Mouse (Mus musculus) embryonic facial prominence, embryonic 11.5 days (tissue): Measurements from ENCODE around the gene Cuta. TPM values are rescaled to one million over a fixed set of nuclear protein-coding genes. Genes with fewer than 3 reads are reported as not detected.

Source experiments
- ATAC-seq: fragments of 200-750 bp; cut with Nextera tagmentation; replicated peaks from 2 replicates; pipeline ENCODE4 v1.8.0; 2017; ENCODE audit warnings: low read depth; ENCODE audit not compliant: insufficient number of reproducible peaks, low FRiP score, low TSS enrichment
- DNase-seq: peaks from one replicate; pipeline ENCODE4 v3.0.0-alpha.2; 2015; ENCODE audit warnings: low spot score
- H3K27ac ChIP-seq: fragments of 300-500 bp; sonication (generic); replicated peaks from 2 replicates; pipeline ENCODE4 v1.5.1; 2014; ENCODE audit warnings: mild to moderate bottlenecking, low read depth, low read length, control low read depth
- H3K27me3 ChIP-seq: fragments of 300-500 bp; sonication (generic); 2 replicates; pipeline ENCODE4 v1.6.1; 2014; ENCODE audit warnings: mild to moderate bottlenecking, low read length, moderate library complexity, mixed read lengths; ENCODE audit not compliant: control insufficient read depth, insufficient read depth
- H3K36me3 ChIP-seq: fragments of 300-500 bp; sonication (generic); replicated peaks from 2 replicates; pipeline ENCODE4 v1.6.1; 2014; ENCODE audit warnings: low read depth, mild to moderate bottlenecking, low read length, moderate library complexity, mixed read lengths; ENCODE audit not compliant: control insufficient read depth, insufficient read depth
- H3K4me1 ChIP-seq: fragments of 300-500 bp; sonication (generic); 2 replicates; pipeline ENCODE4 v1.6.1; 2014; ENCODE audit warnings: low read length, mixed read lengths; ENCODE audit not compliant: control insufficient read depth, insufficient read depth
- H3K4me2 ChIP-seq: fragments of 300-500 bp; sonication (generic); 2 replicates; pipeline ENCODE4 v1.6.1; 2014; ENCODE audit warnings: low read depth, mild to moderate bottlenecking, control low read depth, low read length, moderate library complexity
- H3K4me3 ChIP-seq: fragments of 300-500 bp; sonication (generic); 2 replicates; pipeline ENCODE4 v1.5.1; 2014; ENCODE audit warnings: low read depth, low read length, control low read depth
- H3K9ac ChIP-seq: fragments of 300-500 bp; sonication (generic); replicated peaks from 2 replicates; pipeline ENCODE4 v1.6.1; 2014; ENCODE audit warnings: mild to moderate bottlenecking, control low read depth, low read length
- H3K9me3 ChIP-seq: fragments of 300-500 bp; sonication (generic); replicated peaks from 2 replicates; pipeline ENCODE4 v1.6.1; 2016; ENCODE audit warnings: mild to moderate bottlenecking, low read length, inconsistent platforms, mixed read lengths; ENCODE audit not compliant: control insufficient read depth
- whole genome bisulfite sequencing: fragments of 180-500 bp; shearing (Covaris S2); extraction: QIAGEN DNeasy Blood & Tissue Kit; methylation state at CpG from one replicate; pipeline ENCODE4 v1.1.7; 2014; 5-methylcytosine and 5-hydroxymethylcytosine counted together
- microRNA-seq: library from miRNA; unstranded; fragments of <30 nt; microRNA quantifications from one replicate; pipeline ENCODE4, GENCODE M21; 2016; ENCODE audit warnings: borderline number of aligned reads
- polyA plus RNA-seq: library from polyadenylated mRNA; unstranded; fragments of >200 nt; fragmentation: Nextera tagmentation; extraction: Ambion mirVana; gene quantifications from 2 replicates; pipeline ENCODE4 v1.2.1, GENCODE M21; 2014

Gene Cuta
- polyA plus RNA-seq, 1 experiment from 2014 or later, result 153 TPM

- no peaks in the 10 kb centered on the region for H3K27me3 ChIP-seq
- DNase-seq, result peak; percentile 77
- no peak for ATAC-seq
- H3K9me3 ChIP-seq, result no peaks in the 10 kb centered on the region
- no peak overlapping the region for H3K27ac ChIP-seq
- H3K4me2 ChIP-seq, result peak overlapping the region; percentile 39
- peak overlapping the region; percentile 29; the same call in 1 of the 2 replicates for H3K9ac ChIP-seq
- 21% methylated on average over 25 of the region's 25 CpGs for WGBS
- H3K36me3 ChIP-seq, result no peaks in the 10 kb centered on the region
- H3K4me3 ChIP-seq, result peak overlapping the region; percentile 26; the same call in 1 of the 2 replicates
- H3K4me1 ChIP-seq, result no peaks in the 10 kb centered on the region
Observed at GRCm38 (mm10) chr17:26884995-26885926, 54.1 kb downstream of the Cuta start.

Small RNAs within 50 kb of the gene (microRNA-seq; reads per million reads assigned to microRNA genes)
- gene Gm27775 (not detected), gene Mir3083 (not detected), gene Mir6968 (not detected)

Other genes with a start within 250 kb of the Cuta start
- gene Crebrf, start 223.9 kb downstream of the Cuta start, polyA plus RNA-seq, result 3.5 and 3.8 TPM in 2 replicates
- 52.4 and 54.2 TPM in 2 replicates for gene Bnip1, start 158.5 kb downstream of the Cuta start, polyA plus RNA-seq
- 1.8 and 2.2 TPM in 2 replicates for gene Nkx2-5, start 94.6 kb downstream of the Cuta start, polyA plus RNA-seq
- gene Kifc5b, start 22.5 kb downstream of the Cuta start, polyA plus RNA-seq, result 3.9 and 5.6 TPM in 2 replicates
- 3.7 TPM in 2 replicates for gene Phf1, start 6.5 kb downstream of the Cuta start, polyA plus RNA-seq
- 2.3 and 2.8 TPM in 2 replicates for gene Syngap1, start 1.7 kb upstream of the Cuta start, polyA plus RNA-seq
- 10.1 and 11.9 TPM in 2 replicates for gene Zbtb9, start 33.6 kb upstream of the Cuta start, polyA plus RNA-seq
- gene Bak1, start 89.4 kb upstream of the Cuta start, polyA plus RNA-seq, result 12.9 and 14.3 TPM in 2 replicates
- 1.5 and 1.7 TPM in 2 replicates for gene Itpr3, start 117.7 kb upstream of the Cuta start, polyA plus RNA-seq
- 339 and 373 TPM in 2 replicates for gene Uqcc2, start 194.3 kb upstream of the Cuta start, polyA plus RNA-seq
- gene Ip6k3, start 228.2 kb upstream of the Cuta start, polyA plus RNA-seq, result 0.11 and 0.20 TPM in 2 replicates